Mouse (Mus musculus) heart, embryonic 12.5 days (tissue): ENCODE measurements around the gene Chchd6. TPM values are rescaled to one million over a fixed set of nuclear protein-coding genes. Genes with fewer than 3 reads are reported as not detected.

Experiments
- ATAC-seq: fragments of 200-750 bp; cut with Nextera tagmentation; 2 replicates; pipeline ENCODE4 v1.8.0; 2017; ENCODE audit warnings: moderate TSS enrichment, moderate library complexity; ENCODE audit not compliant: insufficient number of reproducible peaks, low FRiP score
- H3K27ac ChIP-seq: fragments of 300-500 bp; sonication (generic); 2 replicates; pipeline ENCODE4 v1.5.1; 2016; ENCODE audit warnings: mild to moderate bottlenecking, moderate library complexity; ENCODE audit not compliant: poor library complexity, severe bottlenecking
- H3K27me3 ChIP-seq: fragments of 300-500 bp; sonication (generic); replicated peaks from 2 replicates; pipeline ENCODE4 v1.6.1; 2016; ENCODE audit warnings: mild to moderate bottlenecking, moderate library complexity
- H3K36me3 ChIP-seq: fragments of 300-500 bp; sonication (generic); 2 replicates; pipeline ENCODE4 v1.6.1; 2016; ENCODE audit warnings: mild to moderate bottlenecking, moderate library complexity
- H3K4me1 ChIP-seq: fragments of 300-500 bp; sonication (generic); replicated peaks from 2 replicates; pipeline ENCODE4 v1.6.1; 2016; ENCODE audit warnings: mild to moderate bottlenecking
- H3K4me2 ChIP-seq: fragments of 300-500 bp; sonication (generic); 2 replicates; pipeline ENCODE4 v1.6.1; 2016; ENCODE audit warnings: mild to moderate bottlenecking, moderate library complexity
- H3K4me3 ChIP-seq: fragments of 300-500 bp; sonication (generic); 2 replicates; pipeline ENCODE4 v1.5.1; 2016; ENCODE audit warnings: mild to moderate bottlenecking
- H3K9ac ChIP-seq: fragments of 300-500 bp; sonication (generic); 2 replicates; pipeline ENCODE4 v1.6.1; 2016; ENCODE audit warnings: mild to moderate bottlenecking, moderate library complexity
- H3K9me3 ChIP-seq: fragments of 300-500 bp; sonication (generic); replicated peaks from 2 replicates; pipeline ENCODE4 v1.6.1; 2016; ENCODE audit warnings: mild to moderate bottlenecking, moderate library complexity
- WGBS: fragments of 180-500 bp; shearing (Covaris S2); methylation state at CpG from one replicate; pipeline ENCODE4 v1.1.7; 2016; 5-methylcytosine and 5-hydroxymethylcytosine counted together
- polyA plus RNA-seq: library from polyadenylated mRNA; unstranded; fragments of >200 nt; fragmentation: Nextera tagmentation; extraction: Ambion mirVana; gene quantifications from 2 replicates; pipeline ENCODE4 v1.2.1, GENCODE M21; 2016

Gene Chchd6
- polyA plus RNA-seq, 1 experiment from 2014 or later: 39.7 TPM

- H3K9ac ChIP-seq: no peak overlapping the region
- peaks cover 36% of the 10 kb centered on the region for H3K4me1 ChIP-seq
- H3K4me2 ChIP-seq: no peak overlapping the region
- no peak overlapping the region for H3K4me3 ChIP-seq
- no peaks in the 10 kb centered on the region for H3K9me3 ChIP-seq
- H3K27me3 ChIP-seq: no peaks in the 10 kb centered on the region
- no peaks in the 10 kb centered on the region for H3K36me3 ChIP-seq
- no peak overlapping the region; the same call in 1 of the 2 replicates for H3K27ac ChIP-seq
- WGBS: 72% methylated on average over 12 of the region's 12 CpGs
- ATAC-seq: no peak
Observed at GRCm38 (mm10) chr6:89466053-89466708, 129.3 kb downstream of the Chchd6 start.

- Histone ChIP-seq H3K4me3 (no peak overlapping the region), H3K4me1 (peaks cover 23% of the 10 kb centered on the region), H3K9me3 (no peaks in the 10 kb centered on the region), H3K36me3 (no peaks in the 10 kb centered on the region), H3K9ac (no peak overlapping the region), H3K27me3 (no peaks in the 10 kb centered on the region), H3K27ac (no peak overlapping the region), H3K4me2 (no peak overlapping the region)
- ATAC-seq: no peak
- whole genome bisulfite sequencing: 85% methylated on average over 2 of the region's 2 CpGs
Observed at GRCm38 (mm10) chr6:89462223-89462760, 133.2 kb downstream of the Chchd6 start.

- H3K4me3 ChIP-seq: no peak overlapping the region
- H3K4me2 ChIP-seq: no peak overlapping the region
- no peaks in the 10 kb centered on the region for H3K27me3 ChIP-seq
- peaks cover 30% of the 10 kb centered on the region for H3K4me1 ChIP-seq
- ATAC-seq: no peak
- H3K27ac ChIP-seq: no peak overlapping the region
- H3K9ac ChIP-seq: no peak overlapping the region
- H3K9me3 ChIP-seq: no peaks in the 10 kb centered on the region
- WGBS: 62% methylated on average over 9 of the region's 9 CpGs
- H3K36me3 ChIP-seq: no peaks in the 10 kb centered on the region
Observed at GRCm38 (mm10) chr6:89461250-89462222, 133.9 kb downstream of the Chchd6 start.

- Histone ChIP-seq H3K27ac (no peak overlapping the region), H3K4me1 (peaks cover 48% of the 10 kb centered on the region), H3K27me3 (no peaks in the 10 kb centered on the region), H3K4me3 (no peak overlapping the region), H3K9ac (no peak overlapping the region), H3K9me3 (no peaks in the 10 kb centered on the region), H3K4me2 (no peak overlapping the region), H3K36me3 (no peaks in the 10 kb centered on the region)
- 65% methylated on average over 3 of the region's 3 CpGs for WGBS
- no peak for ATAC-seq
Observed at GRCm38 (mm10) chr6:89459634-89460033, 135.8 kb downstream of the Chchd6 start.

- 43% methylated on average over 2 of the region's 2 CpGs for WGBS
- Histone ChIP-seq H3K36me3 (no peaks in the 10 kb centered on the region), H3K27me3 (no peaks in the 10 kb centered on the region), H3K9me3 (no peaks in the 10 kb centered on the region), H3K4me3 (no peak overlapping the region), H3K4me1 (peaks cover 68% of the 10 kb centered on the region), H3K27ac (no peak overlapping the region), H3K4me2 (no peak overlapping the region), H3K9ac (no peak overlapping the region)
- ATAC-seq: no peak
Observed at GRCm38 (mm10) chr6:89457601-89458000, 137.9 kb downstream of the Chchd6 start.

GRCm38 (mm10) chr6:89456409-89456961 is 139.0 kb downstream of the Chchd6 start:
- no peak overlapping the region for H3K4me3 ChIP-seq
- peaks cover 61% of the 10 kb centered on the region for H3K4me1 ChIP-seq
- no peak overlapping the region for H3K9ac ChIP-seq
- ATAC-seq: no peak
- peak overlapping the region; percentile 81; the same call in 1 of the 2 replicates for H3K27ac ChIP-seq
- H3K9me3 ChIP-seq: no peaks in the 10 kb centered on the region
- no peaks in the 10 kb centered on the region for H3K27me3 ChIP-seq
- no peak overlapping the region for H3K4me2 ChIP-seq
- 44% methylated on average over 1 of the region's 1 CpGs for WGBS
- H3K36me3 ChIP-seq: no peaks in the 10 kb centered on the region

- Histone ChIP-seq H3K36me3 (no peaks in the 10 kb centered on the region), H3K4me2 (no peak overlapping the region; the same call in 1 of the 2 replicates), H3K9me3 (no peaks in the 10 kb centered on the region), H3K4me1 (peaks cover 54% of the 10 kb centered on the region), H3K27ac (peak overlapping the region; percentile 81), H3K4me3 (no peak overlapping the region), H3K27me3 (no peaks in the 10 kb centered on the region), H3K9ac (no peak overlapping the region)
- ATAC-seq: peak; percentile 71
- 18% methylated on average over 4 of the region's 4 CpGs for WGBS
Observed at GRCm38 (mm10) chr6:89455523-89456000, 139.9 kb downstream of the Chchd6 start.

- no peak for ATAC-seq
- Histone ChIP-seq H3K36me3 (no peaks in the 10 kb centered on the region), H3K4me3 (no peak overlapping the region), H3K27me3 (no peaks in the 10 kb centered on the region), H3K4me1 (peaks cover 54% of the 10 kb centered on the region), H3K4me2 (no peak overlapping the region), H3K27ac (no peak overlapping the region), H3K9ac (no peak overlapping the region), H3K9me3 (no peaks in the 10 kb centered on the region)
- WGBS: 78% methylated on average over 2 of the region's 2 CpGs
Observed at GRCm38 (mm10) chr6:89454437-89454836, 141.0 kb downstream of the Chchd6 start.

GRCm38 (mm10) chr6:89452976-89453674 is 142.3 kb downstream of the Chchd6 start:
- WGBS: 26% methylated on average over 7 of the region's 7 CpGs
- no peak for ATAC-seq

GRCm38 (mm10) chr6:89452356-89452755 is 143.1 kb downstream of the Chchd6 start:
- ATAC-seq: no peak
- Histone ChIP-seq H3K9me3 (no peaks in the 10 kb centered on the region), H3K9ac (no peak overlapping the region), H3K4me2 (no peak overlapping the region), H3K36me3 (no peaks in the 10 kb centered on the region), H3K4me1 (peaks cover 51% of the 10 kb centered on the region), H3K27ac (no peak overlapping the region), H3K4me3 (no peak overlapping the region), H3K27me3 (no peaks in the 10 kb centered on the region)
- 69% methylated on average over 6 of the region's 6 CpGs for WGBS

More at GRCm38 (mm10) chr6:89452976-89453674, 142.3 kb downstream of the Chchd6 start:
- Histone ChIP-seq H3K36me3 (no peaks in the 10 kb centered on the region), H3K4me3 (no peak overlapping the region), H3K9me3 (no peaks in the 10 kb centered on the region), H3K4me2 (peak overlapping the region; percentile 7; the same call in 1 of the 2 replicates), H3K4me1 (peaks cover 54% of the 10 kb centered on the region), H3K27me3 (no peaks in the 10 kb centered on the region), H3K27ac (peak overlapping the region; percentile 55), H3K9ac (peak overlapping the region; percentile 30; the same call in 1 of the 2 replicates)
